Mouse (Mus musculus): ENCODE measurements at regions not wholly inside any gene's neighbourhood (a gene's known extent, or its start where the extent isn't known, plus 50 kb on each side); places are given as distances from the start of the nearest gene placed in this dataset.
"Not testable (repeated sequence)": the region's sequence is repeated elsewhere in the genome, so short reads cannot be mapped to it uniquely, and the experiment has no call there.

- H3K4me1 ChIP-seq (ENCODE audit: control insufficient read depth, insufficient read depth, low read length) = no peaks in the 10 kb centered on the region
- no peak overlapping the region for H3K27ac ChIP-seq (ENCODE audit: control insufficient read depth, insufficient read depth, low read depth, low read length, poor library complexity)
- H3K4me3 ChIP-seq (replicated peaks; ENCODE audit: control insufficient read depth, low read depth, low read length) = no peak overlapping the region
- 35% methylated on average over 2 of the region's 2 CpGs for WGBS
- no peak for TF ChIP-seq CTCF (IDR thresholded peaks at IDR 0.05; ENCODE audit: control insufficient read depth, insufficient read depth, low read length)
- TF ChIP-seq POLR2A (IDR thresholded peaks at IDR 0.05; ENCODE audit: borderline replicate concordance, control insufficient read depth, low read depth, low read length) = no peak
Observed at GRCm38 (mm10) chr16:20895734-20896133, 161.4 kb upstream of the Thpo start.

- H3K27ac ChIP-seq (ENCODE audit: control insufficient read depth, insufficient read depth, low read depth, low read length, poor library complexity) = no peak overlapping the region
- WGBS = 41% methylated on average over 1 of the region's 1 CpGs
- TF ChIP-seq POLR2A (IDR thresholded peaks at IDR 0.05; ENCODE audit: borderline replicate concordance, control insufficient read depth, low read depth, low read length) (no peak), CTCF (IDR thresholded peaks at IDR 0.05; ENCODE audit: control insufficient read depth, insufficient read depth, low read length) (no peak)
- no peaks in the 10 kb centered on the region; the same call in 1 of the 2 replicates for H3K4me1 ChIP-seq (ENCODE audit: control insufficient read depth, insufficient read depth, low read length)
- no peak overlapping the region for H3K4me3 ChIP-seq (replicated peaks; ENCODE audit: control insufficient read depth, low read depth, low read length)
Observed at GRCm38 (mm10) chr16:20871726-20872125, 137.4 kb upstream of the Thpo start.

GRCm38 (mm10) chr16:20866771-20867170 is 132.5 kb upstream of the Thpo start:
- Histone ChIP-seq H3K4me1 (ENCODE audit: control insufficient read depth, insufficient read depth, low read length) (no peaks in the 10 kb centered on the region), H3K4me3 (replicated peaks; ENCODE audit: control insufficient read depth, low read depth, low read length) (no peak overlapping the region), H3K27ac (ENCODE audit: control insufficient read depth, insufficient read depth, low read depth, low read length, poor library complexity) (no peak overlapping the region)
- TF ChIP-seq POLR2A (IDR thresholded peaks at IDR 0.05; ENCODE audit: borderline replicate concordance, control insufficient read depth, low read depth, low read length) = no peak
- no peak for TF ChIP-seq CTCF (IDR thresholded peaks at IDR 0.05; ENCODE audit: control insufficient read depth, insufficient read depth, low read length)
- WGBS = 56% methylated on average over 1 of the region's 1 CpGs

- Histone ChIP-seq H3K4me1 (ENCODE audit: control insufficient read depth, insufficient read depth, low read length) (no peaks in the 10 kb centered on the region), H3K4me3 (replicated peaks; ENCODE audit: control insufficient read depth, low read depth, low read length) (no peak overlapping the region), H3K27ac (ENCODE audit: control insufficient read depth, insufficient read depth, low read depth, low read length, poor library complexity) (no peak overlapping the region)
- 92% methylated on average over 4 of the region's 4 CpGs for WGBS
- TF ChIP-seq CTCF (IDR thresholded peaks at IDR 0.05; ENCODE audit: control insufficient read depth, insufficient read depth, low read length) (no peak), POLR2A (IDR thresholded peaks at IDR 0.05; ENCODE audit: borderline replicate concordance, control insufficient read depth, low read depth, low read length) (no peak)
Observed at GRCm38 (mm10) chr16:20861256-20861655, 126.9 kb upstream of the Thpo start.

- not testable (repeated sequence) for H3K4me3 ChIP-seq (replicated peaks; ENCODE audit: control insufficient read depth, low read depth, low read length); H3K4me1 ChIP-seq (ENCODE audit: control insufficient read depth, insufficient read depth, low read length); H3K27ac ChIP-seq (ENCODE audit: control insufficient read depth, insufficient read depth, low read depth, low read length, poor library complexity)
- WGBS = 84% methylated on average over 3 of the region's 3 CpGs
Observed at GRCm38 (mm10) chr16:20860606-20861005, 126.3 kb upstream of the Thpo start.

- H3K4me1 ChIP-seq (ENCODE audit: control insufficient read depth, insufficient read depth, low read length) = no peaks in the 10 kb centered on the region
- no peak overlapping the region for H3K4me3 ChIP-seq (replicated peaks; ENCODE audit: control insufficient read depth, low read depth, low read length)
- H3K27ac ChIP-seq (ENCODE audit: control insufficient read depth, insufficient read depth, low read depth, low read length, poor library complexity) = no peak overlapping the region
- 86% methylated on average over 1 of the region's 1 CpGs for WGBS
- TF ChIP-seq POLR2A (IDR thresholded peaks at IDR 0.05; ENCODE audit: borderline replicate concordance, control insufficient read depth, low read depth, low read length) (no peak), CTCF (IDR thresholded peaks at IDR 0.05; ENCODE audit: control insufficient read depth, insufficient read depth, low read length) (no peak)
Observed at GRCm38 (mm10) chr16:20854696-20855213, 120.4 kb upstream of the Thpo start.

GRCm38 (mm10) chr16:20838151-20838550 is 103.8 kb upstream of the Thpo start:
- Histone ChIP-seq H3K4me3 (replicated peaks; ENCODE audit: control insufficient read depth, low read depth, low read length) (no peak overlapping the region), H3K4me1 (ENCODE audit: control insufficient read depth, insufficient read depth, low read length) (no peaks in the 10 kb centered on the region), H3K27ac (ENCODE audit: control insufficient read depth, insufficient read depth, low read depth, low read length, poor library complexity) (no peak overlapping the region)
- TF ChIP-seq POLR2A (IDR thresholded peaks at IDR 0.05; ENCODE audit: borderline replicate concordance, control insufficient read depth, low read depth, low read length) (no peak), CTCF (IDR thresholded peaks at IDR 0.05; ENCODE audit: control insufficient read depth, insufficient read depth, low read length) (no peak)
- 54% methylated on average over 2 of the region's 2 CpGs for WGBS

- no peak for TF ChIP-seq CTCF (IDR thresholded peaks at IDR 0.05; ENCODE audit: control insufficient read depth, insufficient read depth, low read length)
- TF ChIP-seq POLR2A (IDR thresholded peaks at IDR 0.05; ENCODE audit: borderline replicate concordance, control insufficient read depth, low read depth, low read length) = no peak
- WGBS = 74% methylated on average over 5 of the region's 5 CpGs
- Histone ChIP-seq H3K4me3 (replicated peaks; ENCODE audit: control insufficient read depth, low read depth, low read length) (no peak overlapping the region), H3K4me1 (ENCODE audit: control insufficient read depth, insufficient read depth, low read length) (no peaks in the 10 kb centered on the region), H3K27ac (ENCODE audit: control insufficient read depth, insufficient read depth, low read depth, low read length, poor library complexity) (no peak overlapping the region)
Observed at GRCm38 (mm10) chr16:20836866-20837265, 102.6 kb upstream of the Thpo start.

- not testable (repeated sequence) for H3K4me3 ChIP-seq (replicated peaks; ENCODE audit: control insufficient read depth, low read depth, low read length); H3K27ac ChIP-seq (ENCODE audit: control insufficient read depth, insufficient read depth, low read depth, low read length, poor library complexity); H3K4me1 ChIP-seq (ENCODE audit: control insufficient read depth, insufficient read depth, low read length)
- 83% methylated on average over 10 of the region's 10 CpGs for WGBS
Observed at GRCm38 (mm10) chr16:20833838-20834237, 99.5 kb upstream of the Thpo start.

All from bone marrow, adult 2 months (tissue).